Mouse (Mus musculus) testis, adult 2 months (tissue): ENCODE results near the gene Ctnnb1.

Experiments
- CTCF ChIP-seq: fragments of 200-500 bp; IDR thresholded peaks from 2 replicates; pipeline ENCODE4 v1.5.1; 2012; ENCODE audit warnings: low read depth, mild to moderate bottlenecking, inconsistent platforms, low read length, moderate library complexity; ENCODE audit not compliant: control insufficient read depth, insufficient read depth, insufficient replicate concordance
- POLR2A ChIP-seq: fragments of 200-500 bp; IDR thresholded peaks from 2 replicates; pipeline ENCODE4 v1.6.1; 2012; ENCODE audit warnings: low read depth, mild to moderate bottlenecking, inconsistent platforms, low read length, moderate library complexity; ENCODE audit not compliant: control insufficient read depth

- no peak for TF ChIP-seq POLR2A
- peak; percentile 66; the same call in 1 of the 2 replicates for TF ChIP-seq CTCF
Observed at GRCm38 (mm10) chr9:120914877-120915459, 14.0 kb upstream of the Ctnnb1 start.
